Mouse (Mus musculus) forebrain, embryonic 16.5 days (tissue): ENCODE data around the gene Dync2h1. TPM values are rescaled to one million over a fixed set of nuclear protein-coding genes. Genes with fewer than 3 reads are reported as not detected.

Experiments
- ATAC-seq: fragments of 200-750 bp; cut with Nextera tagmentation; 2 replicates; pipeline ENCODE4 v1.8.0; 2017; ENCODE audit warnings: mild to moderate bottlenecking, moderate library complexity
- H3K27ac ChIP-seq: fragments of 300-500 bp; sonication (generic); 2 replicates; pipeline ENCODE4 v1.5.1; 2014; ENCODE audit warnings: low read length, control low read depth
- H3K27me3 ChIP-seq: fragments of 300-500 bp; sonication (generic); replicated peaks from 2 replicates; pipeline ENCODE4 v1.6.1; 2014; ENCODE audit warnings: low read length; ENCODE audit not compliant: control insufficient read depth, insufficient read depth
- H3K36me3 ChIP-seq: fragments of 300-500 bp; sonication (generic); 2 replicates; pipeline ENCODE4 v1.6.1; 2014; ENCODE audit not compliant: control insufficient read depth, insufficient read depth
- H3K4me1 ChIP-seq: fragments of 300-500 bp; sonication (generic); replicated peaks from 2 replicates; pipeline ENCODE4 v1.6.1; 2014; ENCODE audit warnings: low read length; ENCODE audit not compliant: control insufficient read depth, insufficient read depth
- H3K4me2 ChIP-seq: fragments of 300-500 bp; sonication (generic); 2 replicates; pipeline ENCODE4 v1.6.1; 2014; ENCODE audit warnings: mild to moderate bottlenecking, low read length, control low read depth
- H3K4me3 ChIP-seq: fragments of 300-500 bp; sonication (generic); replicated peaks from 2 replicates; pipeline ENCODE4 v1.5.1; 2014; ENCODE audit warnings: mild to moderate bottlenecking, low read length, control low read depth
- H3K9ac ChIP-seq: fragments of 300-500 bp; sonication (generic); replicated peaks from 2 replicates; pipeline ENCODE4 v1.6.1; 2014; ENCODE audit warnings: low read depth, low read length, control low read depth
- H3K9me3 ChIP-seq: fragments of 300-500 bp; sonication (generic); 2 replicates; pipeline ENCODE4 v1.6.1; 2016; ENCODE audit warnings: low read length; ENCODE audit not compliant: control insufficient read depth
- WGBS: fragments of 180-500 bp; shearing (Covaris S2); extraction: QIAGEN DNeasy Blood & Tissue Kit; methylation state at CpG from one replicate; pipeline ENCODE4 v1.1.7; 2014; 5-methylcytosine and 5-hydroxymethylcytosine counted together
- polyA plus RNA-seq: library from polyadenylated mRNA; unstranded; fragments of >200 nt; fragmentation: Nextera tagmentation; extraction: Ambion mirVana; gene quantifications from 2 replicates; pipeline ENCODE4 v1.2.1, GENCODE M21; 2015

Dync2h1 gene
- polyA plus RNA-seq, 1 experiment from 2014 or later: 23.3 TPM

DNA sequence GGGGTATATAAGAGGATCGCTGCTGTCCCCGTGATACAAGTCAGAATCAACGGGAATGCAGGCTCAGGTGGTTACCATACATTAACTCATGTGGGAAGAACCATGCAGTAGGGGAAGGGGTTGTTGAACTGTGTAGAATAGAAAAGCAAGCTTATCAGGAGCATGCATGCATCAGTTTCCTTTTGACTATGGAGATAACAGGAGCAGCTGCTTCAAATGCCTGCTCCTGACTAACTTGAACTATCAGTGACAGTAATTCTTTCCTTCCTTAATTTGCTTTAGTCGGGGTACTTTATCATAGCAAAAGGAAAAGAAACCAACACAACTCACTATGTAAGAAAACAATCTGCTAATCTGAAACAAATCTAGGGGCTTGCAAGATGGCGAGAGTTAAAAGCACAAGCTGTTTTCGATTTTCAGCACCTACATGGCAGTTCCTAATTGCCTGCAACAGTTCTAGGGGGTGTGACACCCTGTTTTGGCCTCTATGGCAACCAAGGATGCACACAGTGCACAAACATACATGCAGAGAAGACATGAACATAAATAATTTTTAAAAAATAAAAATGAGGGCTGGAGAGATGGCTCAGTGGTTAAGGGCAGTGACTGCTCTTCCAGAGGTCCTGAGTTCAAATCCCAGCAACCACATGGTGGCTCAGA is 16.8 kb downstream of the Dync2h1 start:
- Histone ChIP-seq H3K4me3 (no peak overlapping the region), H3K4me1 (no peaks in the 10 kb centered on the region), H3K4me2 (no peak overlapping the region), H3K9ac (no peak overlapping the region), H3K9me3 (no peaks in the 10 kb centered on the region), H3K27me3 (no peaks in the 10 kb centered on the region), H3K27ac (no peak overlapping the region), H3K36me3 (peaks cover 13% of the 10 kb centered on the region)
- 91% methylated on average over 6 of the region's 6 CpGs for whole genome bisulfite sequencing
- ATAC-seq: no peak

DNA sequence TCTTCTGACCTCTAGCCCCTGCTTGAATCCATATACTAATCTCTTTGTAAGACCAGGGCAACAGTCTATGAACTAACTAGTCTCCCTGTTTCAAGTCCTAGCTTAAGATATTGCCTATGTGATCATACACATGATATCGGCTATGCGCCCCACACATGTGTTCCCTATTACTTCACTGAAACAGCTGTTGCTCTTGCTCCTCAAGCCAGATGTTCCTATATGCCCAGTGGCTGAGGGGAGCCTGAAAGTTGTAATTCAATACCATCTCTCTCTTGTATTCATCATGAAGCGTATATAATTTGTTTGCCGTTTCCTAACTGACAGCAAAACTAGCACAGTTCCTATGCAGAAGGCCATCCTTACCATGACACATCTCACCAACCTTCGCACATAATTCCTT is 23.6 kb downstream of the Dync2h1 start:
- H3K27me3 ChIP-seq: no peaks in the 10 kb centered on the region
- no peak overlapping the region for H3K4me2 ChIP-seq
- no peaks in the 10 kb centered on the region for H3K4me1 ChIP-seq
- 95% methylated on average over 5 of the region's 5 CpGs for WGBS
- H3K4me3 ChIP-seq: no peak overlapping the region
- H3K36me3 ChIP-seq: peaks cover 22% of the 10 kb centered on the region
- H3K9me3 ChIP-seq: no peaks in the 10 kb centered on the region
- ATAC-seq: no peak
- no peak overlapping the region for H3K9ac ChIP-seq
- no peak overlapping the region for H3K27ac ChIP-seq

DNA sequence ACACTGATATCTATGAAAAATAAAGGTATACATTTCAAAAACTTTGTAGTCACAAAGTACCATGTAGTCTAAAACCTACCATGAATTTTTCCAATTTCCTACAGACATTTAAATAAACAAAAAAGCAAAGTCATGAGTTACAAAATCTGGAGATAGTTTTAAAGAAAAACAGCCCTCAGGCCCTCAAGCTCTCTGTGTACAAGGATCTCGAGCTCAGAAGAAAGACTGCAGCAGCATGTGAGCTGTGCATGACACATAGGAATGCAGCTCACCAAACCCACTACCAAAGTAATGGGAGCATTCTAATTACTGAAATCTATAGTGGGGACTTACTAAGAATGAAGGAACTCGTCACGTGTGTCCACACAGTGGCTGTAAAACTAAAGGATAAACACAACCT is 24.5 kb downstream of the Dync2h1 start:
- no peaks in the 10 kb centered on the region for H3K4me1 ChIP-seq
- no peak overlapping the region for H3K4me2 ChIP-seq
- H3K27me3 ChIP-seq: no peaks in the 10 kb centered on the region
- H3K36me3 ChIP-seq: peaks cover 16% of the 10 kb centered on the region
- no peak overlapping the region for H3K27ac ChIP-seq
- 76% methylated on average over 3 of the region's 3 CpGs for WGBS
- no peak overlapping the region for H3K9ac ChIP-seq
- H3K9me3 ChIP-seq: no peaks in the 10 kb centered on the region
- ATAC-seq: no peak
- no peak overlapping the region for H3K4me3 ChIP-seq

DNA sequence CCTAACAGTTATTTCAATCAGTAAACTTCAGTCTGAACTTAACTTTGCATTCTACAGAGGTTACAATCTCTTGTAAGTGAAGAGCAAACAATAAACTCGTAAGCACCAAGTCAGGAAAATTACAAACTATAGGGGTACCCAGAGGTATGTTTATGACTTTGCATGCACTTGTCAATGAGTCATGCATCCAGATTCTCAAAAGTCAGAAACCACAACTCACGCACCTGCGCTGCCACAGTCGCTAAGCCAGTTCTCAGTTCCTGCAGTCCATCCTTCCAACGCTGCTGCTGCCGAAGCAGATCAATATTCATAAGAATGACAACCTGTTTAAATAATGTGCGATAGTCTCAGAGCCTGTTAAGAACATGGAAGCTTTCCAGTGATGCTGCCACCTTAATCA is 25.6 kb downstream of the Dync2h1 start:
- no peaks in the 10 kb centered on the region for H3K9me3 ChIP-seq
- no peaks in the 10 kb centered on the region for H3K27me3 ChIP-seq
- WGBS: 97% methylated on average over 7 of the region's 7 CpGs
- H3K27ac ChIP-seq: no peak overlapping the region
- H3K4me2 ChIP-seq: no peak overlapping the region
- H3K4me1 ChIP-seq: no peaks in the 10 kb centered on the region
- no peak overlapping the region for H3K9ac ChIP-seq
- ATAC-seq: no peak
- peaks cover 16% of the 10 kb centered on the region for H3K36me3 ChIP-seq
- no peak overlapping the region for H3K4me3 ChIP-seq

DNA sequence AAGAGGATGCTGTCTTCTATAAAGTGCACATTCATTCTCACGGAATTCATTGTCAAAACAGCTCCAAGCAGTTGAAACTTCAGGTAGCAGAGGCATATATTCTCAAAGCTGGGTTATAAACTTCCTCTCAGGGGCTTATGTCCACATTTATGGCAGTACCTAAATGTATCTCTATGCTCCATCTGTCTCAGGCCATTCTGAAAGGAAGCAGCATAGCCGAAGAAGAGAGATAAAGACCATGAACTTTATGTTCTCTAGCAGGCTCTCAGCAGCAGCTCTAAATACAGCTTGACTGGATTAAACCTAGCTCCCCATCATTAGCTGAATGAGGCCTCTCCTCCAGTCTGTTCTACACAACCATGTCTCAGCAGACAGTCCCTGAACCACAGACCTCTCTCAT is 29.9 kb downstream of the Dync2h1 start:
- H3K9ac ChIP-seq: no peak overlapping the region
- no peaks in the 10 kb centered on the region for H3K27me3 ChIP-seq
- ATAC-seq: no peak
- peaks cover 13% of the 10 kb centered on the region for H3K36me3 ChIP-seq
- H3K9me3 ChIP-seq: no peaks in the 10 kb centered on the region
- no peak overlapping the region for H3K27ac ChIP-seq
- no peak overlapping the region for H3K4me2 ChIP-seq
- 92% methylated on average over 2 of the region's 2 CpGs for WGBS
- H3K4me3 ChIP-seq: no peak overlapping the region
- no peaks in the 10 kb centered on the region for H3K4me1 ChIP-seq

DNA sequence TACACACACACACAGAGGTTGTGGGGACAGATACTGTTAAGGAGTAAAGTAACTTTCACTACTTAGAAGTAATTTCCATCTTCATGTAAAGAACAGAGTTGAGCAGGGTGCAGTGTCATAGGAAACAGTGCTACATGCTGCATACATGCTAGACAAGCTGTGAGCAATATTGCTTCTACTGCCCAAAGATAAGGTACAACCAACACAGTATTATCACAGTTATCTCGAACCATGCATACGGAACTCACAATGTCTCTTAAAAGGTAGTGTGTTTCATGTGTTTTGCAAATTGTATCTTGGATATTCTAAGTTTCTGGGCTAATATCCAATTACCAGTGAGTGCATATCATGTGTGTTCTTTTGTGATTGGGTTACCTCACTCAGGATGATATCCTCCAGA is 61.4 kb downstream of the Dync2h1 start:
- Histone ChIP-seq H3K4me1 (no peaks in the 10 kb centered on the region), H3K27me3 (no peaks in the 10 kb centered on the region), H3K27ac (no peak overlapping the region), H3K36me3 (peaks cover 2% of the 10 kb centered on the region; the same call in 1 of the 2 replicates), H3K4me3 (no peak overlapping the region), H3K4me2 (no peak overlapping the region), H3K9ac (no peak overlapping the region), H3K9me3 (no peaks in the 10 kb centered on the region)
- WGBS: 97% methylated on average over 2 of the region's 2 CpGs
- no peak for ATAC-seq

DNA sequence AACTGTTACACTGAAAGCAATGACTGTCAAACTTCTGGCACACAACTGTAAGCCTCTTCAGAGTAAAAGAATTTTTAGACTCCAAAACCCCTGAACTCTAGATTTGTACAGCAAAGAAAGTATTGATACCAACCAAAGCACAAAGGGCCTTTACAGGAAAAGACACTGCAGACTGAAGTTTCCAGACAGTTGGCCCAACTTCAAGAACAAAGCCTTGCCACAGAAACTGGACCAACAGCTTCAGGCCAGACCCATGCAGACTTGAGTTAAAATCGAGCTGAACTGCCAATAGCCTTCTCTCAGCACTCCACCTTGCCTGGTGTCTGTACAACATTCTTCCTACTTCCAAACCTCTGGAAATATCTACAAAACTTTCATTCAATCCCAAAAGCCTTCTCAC is 74.1 kb downstream of the Dync2h1 start:
- Histone ChIP-seq H3K36me3 (no peaks in the 10 kb centered on the region), H3K4me3 (no peak overlapping the region), H3K27ac (no peak overlapping the region), H3K9ac (no peak overlapping the region), H3K4me2 (no peak overlapping the region), H3K4me1 (no peaks in the 10 kb centered on the region), H3K9me3 (no peaks in the 10 kb centered on the region), H3K27me3 (no peaks in the 10 kb centered on the region)
- ATAC-seq: no peak
- WGBS: 71% methylated on average over 1 of the region's 1 CpGs

DNA sequence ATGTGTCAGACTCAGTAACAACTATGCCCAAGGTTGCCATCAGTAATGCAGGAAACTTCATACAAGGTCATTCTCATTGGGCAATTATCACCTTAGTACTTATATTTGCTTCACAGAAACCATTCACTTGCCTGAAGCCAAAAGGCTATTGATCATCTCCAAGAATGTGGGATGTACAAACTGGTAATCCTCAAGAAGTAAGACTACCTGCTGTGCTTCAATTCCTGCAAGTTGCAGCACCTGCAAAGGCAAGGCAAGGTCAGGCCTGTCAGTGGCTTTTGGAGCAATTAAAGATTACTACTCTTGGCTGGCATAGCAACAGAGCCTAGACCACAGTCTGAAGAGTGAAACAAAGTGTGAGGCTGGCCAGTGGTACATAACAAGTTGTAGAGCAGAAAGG is 82.9 kb downstream of the Dync2h1 start:
- ATAC-seq: no peak
- Histone ChIP-seq H3K4me3 (no peak overlapping the region), H3K36me3 (0 out of 2 replicates have a peak, but pooled peaks cover 2% of the 10 kb centered on the region), H3K9me3 (no peaks in the 10 kb centered on the region), H3K27ac (no peak overlapping the region), H3K27me3 (no peaks in the 10 kb centered on the region), H3K4me1 (no peaks in the 10 kb centered on the region), H3K4me2 (no peak overlapping the region), H3K9ac (no peak overlapping the region)

DNA sequence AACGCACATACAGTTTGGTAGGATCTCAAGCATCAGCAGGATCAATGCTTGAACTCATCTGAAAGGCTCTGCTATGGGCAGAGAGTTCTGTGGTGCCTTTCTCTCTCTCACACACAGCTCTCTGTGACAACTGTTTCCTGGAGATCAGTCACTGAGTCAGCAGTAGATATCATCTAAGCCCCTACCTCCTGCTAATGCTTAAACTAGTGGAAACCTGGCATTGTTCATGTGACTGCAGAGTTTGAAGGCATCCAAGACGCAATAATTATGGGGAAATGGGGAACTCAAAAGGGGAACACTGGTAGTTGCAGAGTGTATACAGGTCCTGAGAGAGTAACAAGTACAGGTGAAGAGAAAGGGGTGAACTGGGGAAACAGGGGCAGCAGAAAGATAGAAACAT is 109.6 kb downstream of the Dync2h1 start:
- peaks cover 12% of the 10 kb centered on the region; the same call in 1 of the 2 replicates for H3K36me3 ChIP-seq
- no peaks in the 10 kb centered on the region for H3K4me1 ChIP-seq
- no peak overlapping the region for H3K4me2 ChIP-seq
- 98% methylated on average over 2 of the region's 2 CpGs for WGBS
- H3K27me3 ChIP-seq: no peaks in the 10 kb centered on the region
- ATAC-seq: no peak
- no peak overlapping the region for H3K27ac ChIP-seq
- no peak overlapping the region for H3K9ac ChIP-seq
- H3K9me3 ChIP-seq: no peaks in the 10 kb centered on the region
- H3K4me3 ChIP-seq: no peak overlapping the region

DNA sequence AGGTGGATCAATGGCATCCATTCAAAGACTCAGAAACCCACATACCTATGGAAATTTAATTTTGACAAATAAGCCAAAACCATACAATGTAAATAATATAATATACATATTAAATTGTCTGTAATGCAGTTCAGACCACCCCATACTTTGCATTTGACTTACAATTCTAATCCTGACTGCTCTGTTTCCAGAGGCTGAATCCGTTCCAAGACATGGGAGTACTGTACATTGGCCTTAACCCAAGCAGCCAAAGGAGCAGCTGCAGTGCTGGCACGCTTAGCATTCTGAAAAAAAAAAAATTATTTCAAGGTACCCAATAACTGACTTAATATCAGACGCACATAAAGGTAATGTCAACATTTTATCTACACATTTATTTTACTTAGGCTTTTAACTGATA is 113.4 kb downstream of the Dync2h1 start:
- Histone ChIP-seq H3K27ac (no peak overlapping the region), H3K9me3 (no peaks in the 10 kb centered on the region), H3K4me3 (no peak overlapping the region), H3K4me2 (no peak overlapping the region), H3K27me3 (no peaks in the 10 kb centered on the region), H3K4me1 (no peaks in the 10 kb centered on the region), H3K9ac (no peak overlapping the region), H3K36me3 (peaks cover 8% of the 10 kb centered on the region; the same call in 1 of the 2 replicates)
- no peak for ATAC-seq
- 58% methylated on average over 3 of the region's 3 CpGs for WGBS
